Mouse (Mus musculus): Measurements from ENCODE around the gene Ccdc22. TPM values are rescaled to one million over a fixed set of nuclear protein-coding genes. Genes with fewer than 3 reads are reported as not detected.
A peak's percentile ranks its signal among the peaks of the same experiment; 100 is the strongest.

The Ccdc22 gene
- polyA plus RNA-seq, 1 experiment, result 36.1 TPM

DNA sequence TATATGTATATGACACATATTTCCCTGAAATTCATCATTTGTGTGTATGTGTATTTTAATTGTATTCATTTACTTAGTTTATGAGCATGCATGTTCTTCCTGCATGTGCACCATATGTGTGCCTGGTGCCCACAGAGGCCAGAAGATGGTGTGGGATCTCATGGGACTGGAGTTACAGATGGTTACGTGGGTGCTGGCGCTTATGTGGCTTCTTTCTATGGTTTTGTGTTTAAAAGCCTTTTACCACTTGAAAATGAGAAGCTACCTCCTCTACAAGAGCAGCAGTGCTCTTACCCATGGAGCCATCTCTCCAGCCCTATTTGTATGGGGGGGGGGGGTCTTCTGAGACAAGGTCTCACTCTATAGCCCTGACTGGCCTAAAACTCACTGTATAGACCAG, 24.2 kb downstream of the Ccdc22 start:
- Histone ChIP-seq H3K27ac (ENCODE audit: insufficient read depth, low read length) (no peak overlapping the region), H3K4me3 (ENCODE audit: insufficient read depth, low read length) (no peak overlapping the region), H3K4me1 (ENCODE audit: control insufficient read depth, insufficient read depth, low read length) (no peaks in the 10 kb centered on the region)
- TF ChIP-seq CTCF (IDR thresholded peaks at IDR 0.05; ENCODE audit: extremely low read depth, insufficient read depth, low read length) (no peak), POLR2A (IDR thresholded peaks at IDR 0.05; ENCODE audit: extremely low read depth, insufficient read depth, low read length) (no peak)

DNA sequence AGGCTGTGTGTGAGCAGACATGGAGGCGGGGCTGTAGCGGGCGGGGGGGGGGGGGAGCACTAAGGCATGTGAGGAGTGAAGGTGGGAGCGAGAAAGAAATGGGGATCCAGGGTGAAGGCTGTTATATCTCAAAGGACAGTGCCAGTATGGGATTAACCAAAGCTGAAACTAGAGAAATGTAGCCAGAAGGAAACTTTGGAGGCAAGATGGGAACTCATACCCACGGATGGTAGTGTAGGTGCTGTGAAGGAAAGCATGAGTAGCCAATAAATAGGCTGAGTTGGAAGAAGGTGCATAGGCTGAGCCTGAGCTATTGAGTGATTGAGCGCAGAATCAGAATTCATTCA, 30.5 kb downstream of the Ccdc22 start:
- H3K4me1 ChIP-seq (ENCODE audit: control insufficient read depth, insufficient read depth, low read length), result peaks cover 5% of the 10 kb centered on the region; the same call in 1 of the 2 replicates
- no peak overlapping the region; the same call in 1 of the 2 replicates for H3K27ac ChIP-seq (ENCODE audit: insufficient read depth, low read length)
- H3K4me3 ChIP-seq (ENCODE audit: insufficient read depth, low read length), result peak overlapping the region; percentile 55
- TF ChIP-seq POLR2A (IDR thresholded peaks at IDR 0.05; ENCODE audit: extremely low read depth, insufficient read depth, low read length), result no peak
- TF ChIP-seq CTCF (IDR thresholded peaks at IDR 0.05; ENCODE audit: extremely low read depth, insufficient read depth, low read length), result no peak

DNA sequence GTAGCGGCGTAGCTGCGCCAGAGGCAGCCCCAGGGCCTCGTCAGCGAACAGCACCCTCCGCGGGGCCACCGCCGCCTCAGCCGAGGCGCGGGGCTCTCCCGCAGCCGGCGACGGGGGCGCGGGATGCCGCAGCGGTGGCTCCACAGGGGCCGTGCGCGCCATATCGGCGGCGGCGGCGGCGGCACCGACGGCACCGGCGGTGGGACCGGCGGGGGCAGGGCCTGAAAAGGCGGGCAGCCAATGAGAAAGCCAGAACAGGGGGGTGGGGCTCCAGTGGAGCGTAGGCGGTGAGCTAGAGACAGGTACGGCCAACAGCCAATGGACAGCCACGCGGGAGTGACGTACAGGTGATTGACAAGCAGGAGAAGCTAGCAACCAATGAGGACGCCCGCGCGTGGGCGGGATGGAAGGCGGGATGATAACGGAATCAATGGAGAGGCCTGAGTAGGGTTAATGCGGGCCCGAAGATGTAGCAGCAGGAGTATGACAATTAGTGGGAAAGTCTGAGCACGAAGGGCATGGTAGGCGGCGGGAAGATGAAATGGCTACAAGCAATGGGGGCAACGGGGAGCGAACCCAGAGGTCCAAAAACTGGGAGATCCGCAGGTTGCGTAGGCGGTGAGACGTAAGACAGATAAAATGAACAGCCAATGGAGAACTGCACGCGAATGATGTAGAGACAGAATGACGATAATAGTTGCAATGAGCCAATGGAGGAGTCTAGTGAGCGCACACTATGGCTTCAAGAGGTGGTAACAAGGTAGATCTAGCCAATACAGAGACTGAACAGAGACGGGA, 31.0 kb downstream of the Ccdc22 start, which contains the start of gene Ppp1r3f:
TSS of gene Ppp1r3f (minus strand) at position 197 of the 798 bp plus-strand sequence.
- Histone ChIP-seq H3K27ac (ENCODE audit: insufficient read depth, low read length) (peak within 1 kb of the TSS; percentile 91), H3K4me3 (ENCODE audit: insufficient read depth, low read length) (peak within 1 kb of the TSS; percentile 55), H3K4me1 (ENCODE audit: control insufficient read depth, insufficient read depth, low read length) (peaks cover 5% of the 10 kb centered on the region; the same call in 1 of the 2 replicates)
- TF ChIP-seq CTCF (IDR thresholded peaks at IDR 0.05; ENCODE audit: extremely low read depth, insufficient read depth, low read length) (no peak), POLR2A (IDR thresholded peaks at IDR 0.05; ENCODE audit: extremely low read depth, insufficient read depth, low read length) (0 out of 2 replicates have a peak, but pooled peaks have one; percentile 19)

DNA sequence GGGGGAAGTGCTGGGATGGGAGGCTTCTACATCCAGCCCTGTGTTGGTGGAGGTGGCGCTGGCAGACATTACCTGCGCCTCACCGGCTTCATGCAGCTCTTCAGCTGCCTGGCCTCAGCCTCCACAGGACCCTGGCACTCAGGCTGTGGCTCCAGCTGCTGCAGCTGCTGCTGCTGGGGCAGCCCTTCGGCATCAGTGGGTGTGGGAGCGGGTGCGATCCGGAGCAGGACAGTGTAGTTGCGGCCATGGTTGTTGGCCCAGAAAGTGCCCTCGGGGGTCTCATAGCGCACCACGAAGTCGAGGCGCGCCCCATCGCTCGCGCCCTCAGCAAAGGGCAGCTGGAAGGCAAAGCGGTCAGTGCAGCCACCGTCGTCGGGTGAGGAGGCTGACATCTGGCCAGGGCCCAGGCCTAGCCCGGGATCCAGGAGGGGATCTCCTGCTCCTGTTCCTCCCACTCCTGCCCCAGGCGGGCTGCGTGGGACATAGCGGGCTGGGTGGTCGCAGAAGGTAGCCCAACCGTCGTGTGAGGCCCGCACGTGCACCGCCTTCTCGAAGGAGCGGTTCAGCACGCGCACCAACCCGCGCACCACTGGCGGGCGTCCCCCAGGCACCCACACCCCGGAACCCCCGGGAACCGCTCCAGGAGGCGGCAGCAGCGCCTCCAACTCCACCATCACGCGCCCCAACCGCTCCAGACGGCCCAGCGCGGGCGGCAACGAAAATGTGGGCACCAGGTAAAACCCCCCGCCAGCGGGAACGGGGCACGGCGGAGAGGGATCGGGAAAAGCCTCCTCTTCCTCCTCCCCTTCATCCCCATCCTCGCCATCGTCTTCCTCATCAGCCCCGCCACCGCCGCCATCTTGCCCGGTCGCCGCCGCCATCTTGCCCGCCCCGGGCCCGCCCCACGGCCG, 31.9 kb downstream of the Ccdc22 start, which contains the start of gene Foxp3:
TSS of gene Foxp3 (plus strand) at position 469 of the 911 bp plus-strand sequence.
- H3K4me1 ChIP-seq (ENCODE audit: control insufficient read depth, insufficient read depth, low read length), result peaks cover 5% of the 10 kb centered on the region; the same call in 1 of the 2 replicates
- H3K27ac ChIP-seq (ENCODE audit: insufficient read depth, low read length), result peak within 1 kb of the TSS; percentile 91
- TF ChIP-seq POLR2A (IDR thresholded peaks at IDR 0.05; ENCODE audit: extremely low read depth, insufficient read depth, low read length), result no peak
- TF ChIP-seq CTCF (IDR thresholded peaks at IDR 0.05; ENCODE audit: extremely low read depth, insufficient read depth, low read length), result no peak
- peak within 1 kb of the TSS; percentile 55 for H3K4me3 ChIP-seq (ENCODE audit: insufficient read depth, low read length)

DNA sequence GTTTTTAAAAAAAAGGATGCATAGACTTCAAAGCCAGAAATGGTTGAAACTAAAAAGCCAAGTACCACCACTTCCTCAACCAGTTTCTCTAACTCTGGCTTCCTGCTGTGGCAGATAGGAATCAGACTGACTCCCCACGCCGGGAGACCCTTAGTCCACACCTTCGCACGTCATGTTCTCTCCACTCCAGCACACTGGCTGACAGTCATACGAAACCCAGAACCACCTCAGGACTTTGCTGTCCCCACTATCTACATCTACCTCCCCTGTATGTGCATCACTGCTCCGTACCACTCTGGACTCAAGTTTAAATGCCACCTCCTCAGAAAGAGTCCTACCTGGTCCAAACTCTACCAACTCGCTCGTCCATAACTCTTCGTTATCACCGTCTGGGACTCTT, 32.9 kb downstream of the Ccdc22 start:
- no peak for TF ChIP-seq CTCF (IDR thresholded peaks at IDR 0.05; ENCODE audit: extremely low read depth, insufficient read depth, low read length)
- no peak overlapping the region for H3K27ac ChIP-seq (ENCODE audit: insufficient read depth, low read length)
- H3K4me1 ChIP-seq (ENCODE audit: control insufficient read depth, insufficient read depth, low read length), result peaks cover 5% of the 10 kb centered on the region; the same call in 1 of the 2 replicates
- no peak overlapping the region for H3K4me3 ChIP-seq (ENCODE audit: insufficient read depth, low read length)

DNA sequence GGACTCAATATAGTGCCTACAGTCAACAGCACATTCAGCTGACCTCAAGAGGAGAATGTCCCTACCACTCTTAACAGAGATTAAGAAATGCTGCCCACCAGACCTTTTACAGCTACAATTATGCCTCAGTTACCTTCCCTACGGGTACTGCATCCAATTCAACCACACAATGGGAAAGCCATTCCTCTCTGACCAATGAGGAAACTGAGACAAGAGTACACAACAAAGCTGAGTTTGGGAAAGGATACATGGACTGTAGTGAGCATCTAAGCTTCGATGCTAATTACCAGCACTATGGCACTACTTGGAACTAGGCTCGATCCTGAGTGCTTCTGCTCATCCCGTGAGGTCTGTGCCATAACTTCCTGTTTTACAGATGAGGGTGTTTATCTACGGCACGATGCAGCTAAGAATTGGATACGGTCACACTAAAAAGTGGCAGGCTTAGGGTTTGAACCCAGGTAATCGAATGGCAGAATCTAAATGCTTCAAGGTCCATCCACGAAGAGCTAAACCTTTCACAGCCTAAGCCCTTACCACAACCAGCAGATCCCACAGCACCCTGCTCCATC, 33.7 kb downstream of the Ccdc22 start:
- TF ChIP-seq CTCF (IDR thresholded peaks at IDR 0.05; ENCODE audit: extremely low read depth, insufficient read depth, low read length), result no peak
- no peak for TF ChIP-seq POLR2A (IDR thresholded peaks at IDR 0.05; ENCODE audit: extremely low read depth, insufficient read depth, low read length)
- no peak overlapping the region for H3K4me3 ChIP-seq (ENCODE audit: insufficient read depth, low read length)
- no peak overlapping the region for H3K27ac ChIP-seq (ENCODE audit: insufficient read depth, low read length)
- peaks cover 5% of the 10 kb centered on the region; the same call in 1 of the 2 replicates for H3K4me1 ChIP-seq (ENCODE audit: control insufficient read depth, insufficient read depth, low read length)

DNA sequence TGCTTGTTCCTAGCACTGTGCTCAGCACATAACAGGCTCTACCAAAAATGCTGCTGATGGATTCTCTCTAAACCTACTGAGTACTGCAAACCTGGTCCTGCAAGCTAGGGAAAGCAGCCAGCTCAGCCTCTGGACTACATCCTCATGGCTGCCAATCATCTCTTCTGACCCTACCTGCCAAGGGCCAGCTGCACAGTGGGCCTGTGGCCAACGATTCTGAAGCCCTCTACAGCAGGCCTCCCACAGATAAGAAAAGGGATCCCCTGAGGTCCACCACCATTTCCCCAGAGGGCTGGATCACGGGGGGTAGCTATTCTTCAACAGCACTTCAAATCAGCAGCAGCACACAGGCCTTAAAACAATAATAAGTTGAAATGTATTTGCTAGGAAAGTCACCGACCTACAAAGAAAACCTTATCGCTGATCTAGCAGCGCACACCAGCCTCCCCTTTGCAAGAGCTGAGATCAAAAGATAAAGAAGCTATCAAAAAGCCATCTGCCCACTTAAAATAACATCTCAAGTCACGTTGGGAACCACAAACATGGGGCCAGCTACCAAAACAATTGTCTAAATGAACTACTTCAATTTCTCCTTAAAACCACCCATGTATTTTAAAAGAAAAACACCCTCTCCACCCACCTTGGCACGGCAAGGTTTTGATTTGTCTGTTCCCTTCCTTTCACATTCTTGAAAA, 34.7 kb downstream of the Ccdc22 start:
- no peak overlapping the region for H3K4me3 ChIP-seq (ENCODE audit: insufficient read depth, low read length)
- peaks cover 5% of the 10 kb centered on the region; the same call in 1 of the 2 replicates for H3K4me1 ChIP-seq (ENCODE audit: control insufficient read depth, insufficient read depth, low read length)
- no peak overlapping the region for H3K27ac ChIP-seq (ENCODE audit: insufficient read depth, low read length)
- TF ChIP-seq POLR2A (IDR thresholded peaks at IDR 0.05; ENCODE audit: extremely low read depth, insufficient read depth, low read length) (no peak), CTCF (IDR thresholded peaks at IDR 0.05; ENCODE audit: extremely low read depth, insufficient read depth, low read length) (no peak)

DNA sequence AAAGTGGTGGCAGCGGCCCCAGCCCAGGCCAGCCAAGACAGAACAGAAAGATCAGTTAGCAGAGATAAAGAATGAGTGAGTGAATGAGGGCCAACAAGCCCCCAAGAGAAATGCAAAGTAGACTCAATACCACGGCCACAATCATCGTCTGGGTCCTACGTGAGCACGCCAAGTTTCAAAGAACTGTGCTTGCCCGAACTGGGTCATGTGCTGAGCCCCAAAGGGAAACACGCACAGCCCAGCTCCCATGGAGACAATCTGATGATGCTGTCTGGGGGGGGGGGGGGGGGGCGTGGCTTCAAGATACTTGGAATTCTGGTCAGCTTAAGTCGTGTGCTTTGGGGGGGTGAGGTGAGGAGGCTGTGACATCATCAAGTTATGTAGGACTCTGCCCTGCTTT, 37.8 kb downstream of the Ccdc22 start:
- Histone ChIP-seq H3K4me3 (ENCODE audit: insufficient read depth, low read length) (no peak overlapping the region), H3K27ac (ENCODE audit: insufficient read depth, low read length) (no peak overlapping the region), H3K4me1 (ENCODE audit: control insufficient read depth, insufficient read depth, low read length) (peaks cover 1% of the 10 kb centered on the region; the same call in 1 of the 2 replicates)
- TF ChIP-seq POLR2A (IDR thresholded peaks at IDR 0.05; ENCODE audit: extremely low read depth, insufficient read depth, low read length) (no peak), CTCF (IDR thresholded peaks at IDR 0.05; ENCODE audit: extremely low read depth, insufficient read depth, low read length) (no peak)

DNA sequence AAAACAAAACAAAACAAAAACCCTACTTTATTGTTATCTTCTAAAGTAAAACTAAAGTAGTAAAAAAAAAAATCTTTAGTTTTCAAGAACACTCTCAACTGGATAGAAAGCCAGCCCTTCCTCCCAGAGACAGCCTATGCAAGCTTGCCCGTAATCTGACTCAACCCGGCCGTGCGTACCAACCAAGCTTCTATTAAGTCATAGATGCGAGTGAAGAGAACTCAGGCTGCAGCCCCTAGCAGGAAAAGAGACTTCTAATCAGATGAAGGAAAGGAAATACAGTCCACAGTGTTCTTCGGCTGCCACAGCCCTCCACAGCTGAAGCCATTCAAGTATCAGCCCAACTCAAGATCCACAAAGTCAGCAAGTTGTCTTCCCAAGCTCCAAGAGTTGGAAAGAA, 39.0 kb downstream of the Ccdc22 start:
- Histone ChIP-seq H3K27ac (ENCODE audit: insufficient read depth, low read length) (no peak overlapping the region), H3K4me3 (ENCODE audit: insufficient read depth, low read length) (no peak overlapping the region), H3K4me1 (ENCODE audit: control insufficient read depth, insufficient read depth, low read length) (no peaks in the 10 kb centered on the region)
- TF ChIP-seq CTCF (IDR thresholded peaks at IDR 0.05; ENCODE audit: extremely low read depth, insufficient read depth, low read length), result no peak
- no peak for TF ChIP-seq POLR2A (IDR thresholded peaks at IDR 0.05; ENCODE audit: extremely low read depth, insufficient read depth, low read length)

Data from cortical plate, adult 2 months (tissue).